Mouse (Mus musculus): ENCODE results near the gene Irx6. TPM values are rescaled to one million over a fixed set of nuclear protein-coding genes. Genes with fewer than 3 reads are reported as not detected.

Irx6 gene
- polyA plus RNA-seq (2015; fragmentation: Nextera tagmentation; extraction: Ambion mirVana) = 0.27 and 0.69 TPM in 2 replicates

- Histone ChIP-seq H3K4me1 (peaks cover 40% of the 10 kb centered on the region), H3K9me3 (replicated peaks) (no peaks in the 10 kb centered on the region), H3K9ac (peak within 1 kb of the TSS; percentile 46), H3K4me3 (peak within 1 kb of the TSS; percentile 44), H3K4me2 (peak within 1 kb of the TSS; percentile 82), H3K36me3 (ENCODE audit: poor library complexity, severe bottlenecking) (no peaks in the 10 kb centered on the region), H3K27me3 (peaks cover 100% of the 10 kb centered on the region), H3K27ac (no peak within 1 kb of the TSS)
- ATAC-seq = 0 out of 2 replicates have a peak, but pooled peaks have one; percentile 30
- under 1% methylated on average over 53 of the region's 62 CpGs for WGBS
These were observed at the start of gene Irx6 for GRCm38 (mm10) chr8:92674244-92675128. TSS of gene Irx6 (plus strand) at chr8:92674288.

GRCm38 (mm10) chr8:92628711-92629650 is 45.1 kb upstream of the Irx6 start:
- no peak overlapping the region for H3K4me2 ChIP-seq

GRCm38 (mm10) chr8:92633199-92633598 is 40.9 kb upstream of the Irx6 start:
- ATAC-seq = no peak
- H3K36me3 ChIP-seq (ENCODE audit: poor library complexity, severe bottlenecking) = no peaks in the 10 kb centered on the region
- no peaks in the 10 kb centered on the region for H3K27me3 ChIP-seq
- H3K4me2 ChIP-seq = no peak overlapping the region
- H3K9me3 ChIP-seq (replicated peaks) = no peaks in the 10 kb centered on the region
- no peak overlapping the region for H3K4me3 ChIP-seq
- 99% methylated on average over 5 of the region's 5 CpGs for WGBS
- no peaks in the 10 kb centered on the region for H3K4me1 ChIP-seq
- no peak overlapping the region for H3K27ac ChIP-seq
- no peak overlapping the region for H3K9ac ChIP-seq

More at GRCm38 (mm10) chr8:92628711-92629650, 45.1 kb upstream of the Irx6 start:
- H3K9me3 ChIP-seq (replicated peaks) = no peaks in the 10 kb centered on the region
- no peaks in the 10 kb centered on the region for H3K36me3 ChIP-seq (ENCODE audit: poor library complexity, severe bottlenecking)
- no peaks in the 10 kb centered on the region for H3K27me3 ChIP-seq
- no peaks in the 10 kb centered on the region for H3K4me1 ChIP-seq
- no peak for ATAC-seq
- no peak overlapping the region for H3K27ac ChIP-seq
- H3K4me3 ChIP-seq = no peak overlapping the region
- 30% methylated on average over 14 of the region's 14 CpGs for WGBS
- no peak overlapping the region for H3K9ac ChIP-seq

GRCm38 (mm10) chr8:92640820-92641219 is 33.3 kb upstream of the Irx6 start:
- Histone ChIP-seq H3K27ac (no peak overlapping the region), H3K4me2 (no peak overlapping the region), H3K27me3 (0 out of 2 replicates have a peak, but pooled peaks cover 6% of the 10 kb centered on the region), H3K9me3 (replicated peaks) (no peaks in the 10 kb centered on the region), H3K4me1 (no peaks in the 10 kb centered on the region), H3K9ac (no peak overlapping the region), H3K36me3 (ENCODE audit: poor library complexity, severe bottlenecking) (no peaks in the 10 kb centered on the region), H3K4me3 (no peak overlapping the region)
- ATAC-seq = no peak
- WGBS = 85% methylated on average over 8 of the region's 8 CpGs

- 59% methylated on average over 2 of the region's 2 CpGs for WGBS
These were observed 27.5 kb upstream of the Irx6 start for GRCm38 (mm10) chr8:92646637-92647036.

GRCm38 (mm10) chr8:92664207-92664606 is 9.9 kb upstream of the Irx6 start:
- no peaks in the 10 kb centered on the region for H3K9me3 ChIP-seq (replicated peaks)
- no peak overlapping the region for H3K4me2 ChIP-seq
- no peaks in the 10 kb centered on the region for H3K36me3 ChIP-seq (ENCODE audit: poor library complexity, severe bottlenecking)
- WGBS = 32% methylated on average over 4 of the region's 4 CpGs
- no peak for ATAC-seq
- no peaks in the 10 kb centered on the region for H3K4me1 ChIP-seq
- H3K9ac ChIP-seq = no peak overlapping the region
- H3K27me3 ChIP-seq = peaks cover 12% of the 10 kb centered on the region
- no peak overlapping the region for H3K27ac ChIP-seq
- H3K4me3 ChIP-seq = no peak overlapping the region

More at GRCm38 (mm10) chr8:92646637-92647036, 27.5 kb upstream of the Irx6 start:
- Histone ChIP-seq H3K36me3 (ENCODE audit: poor library complexity, severe bottlenecking) (no peaks in the 10 kb centered on the region), H3K27ac (no peak overlapping the region), H3K27me3 (0 out of 2 replicates have a peak, but pooled peaks cover 3% of the 10 kb centered on the region), H3K9ac (no peak overlapping the region), H3K4me2 (no peak overlapping the region), H3K4me1 (no peaks in the 10 kb centered on the region), H3K4me3 (no peak overlapping the region), H3K9me3 (replicated peaks) (no peaks in the 10 kb centered on the region)
- no peak for ATAC-seq

- Histone ChIP-seq H3K4me2 (peak overlapping the region; percentile 30), H3K4me3 (no peak overlapping the region), H3K27ac (no peak overlapping the region), H3K27me3 (peaks cover 65% of the 10 kb centered on the region), H3K9ac (no peak overlapping the region), H3K9me3 (replicated peaks) (no peaks in the 10 kb centered on the region), H3K4me1 (peaks cover 33% of the 10 kb centered on the region), H3K36me3 (ENCODE audit: poor library complexity, severe bottlenecking) (no peaks in the 10 kb centered on the region)
- WGBS = 28% methylated on average over 11 of the region's 11 CpGs
- no peak for ATAC-seq
These were observed 3.9 kb upstream of the Irx6 start for GRCm38 (mm10) chr8:92670236-92670635.

GRCm38 (mm10) chr8:92670656-92671195 is 3.4 kb upstream of the Irx6 start:
- no peaks in the 10 kb centered on the region for H3K36me3 ChIP-seq (ENCODE audit: poor library complexity, severe bottlenecking)
- no peak overlapping the region for H3K4me3 ChIP-seq
- H3K4me1 ChIP-seq = peaks cover 33% of the 10 kb centered on the region
- peaks cover 70% of the 10 kb centered on the region for H3K27me3 ChIP-seq
- no peak overlapping the region for H3K27ac ChIP-seq
- no peaks in the 10 kb centered on the region for H3K9me3 ChIP-seq (replicated peaks)
- WGBS = 11% methylated on average over 12 of the region's 12 CpGs
- peak overlapping the region; percentile 30 for H3K4me2 ChIP-seq
- no peak for ATAC-seq
- no peak overlapping the region for H3K9ac ChIP-seq

- Histone ChIP-seq H3K9ac (no peak overlapping the region), H3K36me3 (ENCODE audit: poor library complexity, severe bottlenecking) (no peaks in the 10 kb centered on the region), H3K27me3 (peaks cover 82% of the 10 kb centered on the region), H3K4me3 (no peak overlapping the region), H3K4me1 (peaks cover 33% of the 10 kb centered on the region), H3K27ac (no peak overlapping the region), H3K4me2 (no peak overlapping the region), H3K9me3 (replicated peaks) (no peaks in the 10 kb centered on the region)
- ATAC-seq = no peak
- 42% methylated on average over 4 of the region's 4 CpGs for WGBS
These were observed 2.2 kb upstream of the Irx6 start for GRCm38 (mm10) chr8:92671892-92672291.

- ATAC-seq = no peak
- H3K27me3 ChIP-seq = peaks cover 94% of the 10 kb centered on the region
- 6% methylated on average over 11 of the region's 11 CpGs for WGBS
These were observed 987 bp upstream of the Irx6 start for GRCm38 (mm10) chr8:92673101-92673500.

GRCm38 (mm10) chr8:92673555-92674243 is 389 bp upstream of the Irx6 start:
- H3K36me3 ChIP-seq (ENCODE audit: poor library complexity, severe bottlenecking) = no peaks in the 10 kb centered on the region
- H3K9ac ChIP-seq = peak overlapping the region; percentile 46; the same call in 1 of the 2 replicates
- peak overlapping the region; percentile 82 for H3K4me2 ChIP-seq
- peak; percentile 66 for ATAC-seq
- peaks cover 40% of the 10 kb centered on the region for H3K4me1 ChIP-seq
- under 1% methylated on average over 29 of the region's 30 CpGs for WGBS
- peak overlapping the region; percentile 44 for H3K4me3 ChIP-seq
- H3K9me3 ChIP-seq (replicated peaks) = no peaks in the 10 kb centered on the region
- peaks cover 96% of the 10 kb centered on the region for H3K27me3 ChIP-seq
- H3K27ac ChIP-seq = no peak overlapping the region

More at GRCm38 (mm10) chr8:92673101-92673500, 987 bp upstream of the Irx6 start:
- no peak overlapping the region for H3K27ac ChIP-seq
- H3K36me3 ChIP-seq (ENCODE audit: poor library complexity, severe bottlenecking) = no peaks in the 10 kb centered on the region
- H3K9ac ChIP-seq = no peak overlapping the region
- H3K4me3 ChIP-seq = peak overlapping the region; percentile 44
- peak overlapping the region; percentile 82 for H3K4me2 ChIP-seq
- peaks cover 37% of the 10 kb centered on the region for H3K4me1 ChIP-seq
- no peaks in the 10 kb centered on the region for H3K9me3 ChIP-seq (replicated peaks)

All from forebrain, embryonic 13.5 days (tissue).